Mouse (Mus musculus) midbrain, postnatal 0 days (tissue): ENCODE data around the gene Ctdspl. TPM values are rescaled to one million over a fixed set of nuclear protein-coding genes. Genes with fewer than 3 reads are reported as not detected.

Experiments used
- ATAC-seq: fragments of 200-750 bp; cut with Nextera tagmentation; 2 replicates; pipeline ENCODE4 v1.8.0; 2017; ENCODE audit warnings: moderate number of reproducible peaks, mild to moderate bottlenecking, moderate TSS enrichment, moderate library complexity; ENCODE audit not compliant: low FRiP score
- DNase-seq: peaks from one replicate; pipeline ENCODE4 v3.0.0-alpha.2; 2015; ENCODE audit warnings: low spot score
- H3K27ac ChIP-seq: fragments of 300-500 bp; sonication (generic); 2 replicates; pipeline ENCODE4 v1.5.1; 2014; ENCODE audit warnings: low read depth, mild to moderate bottlenecking, low read length, mixed read lengths
- H3K27me3 ChIP-seq: fragments of 300-500 bp; sonication (generic); 2 replicates; pipeline ENCODE4 v1.6.1; 2014; ENCODE audit warnings: low read length, control low read depth, mixed read lengths; ENCODE audit not compliant: insufficient read depth
- H3K36me3 ChIP-seq: fragments of 300-500 bp; sonication (generic); 2 replicates; pipeline ENCODE4 v1.6.1; 2014; ENCODE audit warnings: low read length, control low read depth, mixed read lengths; ENCODE audit not compliant: insufficient read depth
- H3K4me1 ChIP-seq: fragments of 300-500 bp; sonication (generic); 2 replicates; pipeline ENCODE4 v1.6.1; 2014; ENCODE audit warnings: mild to moderate bottlenecking, control low read depth, antibody characterized with exemption, low read length, mixed read lengths; ENCODE audit not compliant: insufficient read depth
- H3K4me2 ChIP-seq: fragments of 300-500 bp; sonication (generic); 2 replicates; pipeline ENCODE4 v1.6.1; 2014; ENCODE audit warnings: low read depth, mild to moderate bottlenecking, low read length, mixed read lengths; ENCODE audit not compliant: poor library complexity, severe bottlenecking
- H3K4me3 ChIP-seq: fragments of 300-500 bp; sonication (generic); 2 replicates; pipeline ENCODE4 v1.5.1; 2014; ENCODE audit warnings: low read depth, mild to moderate bottlenecking, low read length, moderate library complexity
- H3K9ac ChIP-seq: fragments of 300-500 bp; sonication (generic); replicated peaks from 2 replicates; pipeline ENCODE4 v1.6.1; 2014; ENCODE audit warnings: mild to moderate bottlenecking, low read length, moderate library complexity, mixed read lengths; ENCODE audit not compliant: poor library complexity, severe bottlenecking
- H3K9me3 ChIP-seq: fragments of 300-500 bp; sonication (generic); 2 replicates; pipeline ENCODE4 v1.6.1; 2016; ENCODE audit warnings: low read length, control low read depth
- CTCF ChIP-seq: IDR thresholded peaks from 2 replicates; pipeline ENCODE4 v1.5.1; 2016; ENCODE audit warnings: antibody characterized with exemption, mild to moderate bottlenecking
- WGBS: fragments of 180-500 bp; shearing (Covaris S2); extraction: QIAGEN DNeasy Blood & Tissue Kit; methylation state at CpG from one replicate; pipeline ENCODE4 v1.1.7; 2014; 5-methylcytosine and 5-hydroxymethylcytosine counted together
- polyA plus RNA-seq: library from polyadenylated mRNA; unstranded; fragments of >200 nt; fragmentation: Nextera tagmentation; extraction: Ambion mirVana; gene quantifications from 2 replicates; pipeline ENCODE4 v1.2.1, GENCODE M21; 2015
- total RNA-seq: library from RNA; depleted of rRNA; stranded (reverse); fragments of >200 nt; gene quantifications from 2 replicates; pipeline ENCODE4 v1.2.3, GENCODE M21; 2014

Ctdspl gene
- total and polyA plus RNA-seq, 2 experiments from 2014 or later = 7.1 to 11.9 TPM

DNA sequence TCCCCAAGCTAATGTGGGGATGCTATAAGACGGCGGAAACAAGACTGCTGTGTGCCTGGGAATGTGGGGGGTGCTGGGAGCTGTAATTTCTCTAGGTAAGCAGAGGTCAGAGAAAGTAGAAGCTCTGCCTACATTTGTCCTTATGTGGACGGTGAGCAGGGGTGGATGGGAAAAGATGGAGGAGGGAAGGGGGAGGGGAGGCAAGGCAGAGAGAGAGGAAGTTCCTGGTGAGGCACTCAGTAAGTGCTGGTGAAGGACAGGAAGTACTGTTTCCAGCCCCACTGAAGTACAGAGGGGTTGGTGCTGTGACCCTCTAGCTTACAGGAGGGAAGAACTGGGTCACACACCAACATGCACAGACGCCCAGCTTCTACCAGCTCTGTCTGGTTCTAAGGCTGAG lies 138.0 kb downstream of the Ctdspl start:
- Histone ChIP-seq H3K27me3 (no peaks in the 10 kb centered on the region), H3K9me3 (no peaks in the 10 kb centered on the region), H3K9ac (no peak overlapping the region), H3K4me2 (no peak overlapping the region), H3K36me3 (no peaks in the 10 kb centered on the region), H3K27ac (no peak overlapping the region), H3K4me3 (no peak overlapping the region), H3K4me1 (no peaks in the 10 kb centered on the region)
- no peak for TF ChIP-seq CTCF
- WGBS = 69% methylated on average over 4 of the region's 4 CpGs
- no peak for ATAC-seq
- DNase-seq = no peak

- 4% methylated on average over 6 of the region's 6 CpGs for WGBS
- Histone ChIP-seq H3K4me3 (no peak overlapping the region), H3K36me3 (no peaks in the 10 kb centered on the region; the same call in 1 of the 2 replicates), H3K27me3 (no peaks in the 10 kb centered on the region), H3K4me2 (no peak overlapping the region), H3K4me1 (no peaks in the 10 kb centered on the region), H3K9me3 (no peaks in the 10 kb centered on the region), H3K27ac (no peak overlapping the region), H3K9ac (no peak overlapping the region)
- DNase-seq = peak; percentile 79
- peak; percentile 94 for TF ChIP-seq CTCF
- no peak for ATAC-seq
These were observed 141.3 kb downstream of the Ctdspl start for GRCm38 (mm10) chr9:119067601-119068000.

- 92% methylated on average over 11 of the region's 11 CpGs for WGBS
- DNase-seq = no peak
- Histone ChIP-seq H3K4me2 (no peak overlapping the region), H3K36me3 (no peaks in the 10 kb centered on the region; the same call in 1 of the 2 replicates), H3K9me3 (no peaks in the 10 kb centered on the region), H3K4me1 (no peaks in the 10 kb centered on the region), H3K27ac (no peak overlapping the region), H3K4me3 (no peak overlapping the region), H3K27me3 (no peaks in the 10 kb centered on the region), H3K9ac (no peak overlapping the region)
- no peak for ATAC-seq
- no peak for TF ChIP-seq CTCF
These were observed 142.0 kb downstream of the Ctdspl start for GRCm38 (mm10) chr9:119068266-119068665.

GRCm38 (mm10) chr9:119070173-119070825 lies 144.0 kb downstream of the Ctdspl start:
- no peak overlapping the region for H3K4me2 ChIP-seq
- no peaks in the 10 kb centered on the region; the same call in 1 of the 2 replicates for H3K36me3 ChIP-seq
- WGBS = 84% methylated on average over 13 of the region's 13 CpGs
- no peaks in the 10 kb centered on the region for H3K27me3 ChIP-seq
- no peaks in the 10 kb centered on the region for H3K4me1 ChIP-seq
- ATAC-seq (no peak), DNase-seq (no peak)
- no peaks in the 10 kb centered on the region for H3K9me3 ChIP-seq
- TF ChIP-seq CTCF = no peak
- no peak overlapping the region for H3K27ac ChIP-seq
- H3K9ac ChIP-seq = no peak overlapping the region
- H3K4me3 ChIP-seq = no peak overlapping the region

GRCm38 (mm10) chr9:119071786-119072185 lies 145.5 kb downstream of the Ctdspl start:
- 88% methylated on average over 9 of the region's 9 CpGs for WGBS

DNA sequence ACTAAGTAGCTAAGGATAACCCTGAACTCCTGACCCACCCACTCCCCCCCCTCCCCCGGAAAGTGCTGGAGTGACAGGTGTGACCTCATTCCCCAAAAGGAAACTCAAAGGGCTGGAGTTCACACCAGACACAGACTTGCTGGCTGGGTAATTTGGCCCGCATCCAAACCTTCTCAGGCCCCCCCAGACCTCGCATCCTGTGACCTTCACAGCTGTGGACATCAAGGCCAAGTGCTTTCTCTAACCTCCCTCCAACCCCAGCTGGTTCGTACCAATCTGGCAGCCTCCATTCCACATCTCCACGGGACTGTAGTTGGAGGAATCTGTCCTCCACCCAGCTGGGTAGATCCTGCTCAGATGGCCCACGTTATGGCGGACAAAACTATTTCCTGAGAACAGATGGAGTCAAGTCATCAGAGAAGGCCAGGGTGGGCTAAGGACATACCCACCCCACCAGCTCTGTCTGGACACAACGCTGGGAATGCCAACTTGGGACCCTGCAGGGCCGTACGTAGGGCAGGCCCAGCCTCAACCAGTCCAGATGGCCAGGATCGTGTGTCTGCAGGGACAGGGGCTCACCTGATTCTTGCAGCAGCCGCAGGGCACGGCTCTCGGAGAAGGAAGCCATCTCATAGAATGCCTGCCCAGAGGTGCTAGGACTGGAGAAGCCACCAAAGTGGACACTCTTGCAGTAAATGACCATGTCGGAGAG lies 147.1 kb downstream of the Ctdspl start:
- no peak overlapping the region for H3K27ac ChIP-seq
- H3K27me3 ChIP-seq = no peaks in the 10 kb centered on the region
- H3K4me1 ChIP-seq = no peaks in the 10 kb centered on the region
- DNase-seq (no peak), ATAC-seq (no peak; the same call in 1 of the 2 replicates)
- no peaks in the 10 kb centered on the region for H3K9me3 ChIP-seq
- no peak for TF ChIP-seq CTCF
- H3K9ac ChIP-seq = no peak overlapping the region
- no peaks in the 10 kb centered on the region; the same call in 1 of the 2 replicates for H3K36me3 ChIP-seq
- 84% methylated on average over 15 of the region's 15 CpGs for WGBS
- H3K4me3 ChIP-seq = no peak overlapping the region
- no peak overlapping the region for H3K4me2 ChIP-seq

More at GRCm38 (mm10) chr9:119071786-119072185, 145.5 kb downstream of the Ctdspl start:
- Histone ChIP-seq H3K27ac (no peak overlapping the region), H3K27me3 (no peaks in the 10 kb centered on the region), H3K9ac (no peak overlapping the region), H3K4me3 (no peak overlapping the region), H3K4me1 (no peaks in the 10 kb centered on the region), H3K36me3 (no peaks in the 10 kb centered on the region; the same call in 1 of the 2 replicates), H3K4me2 (no peak overlapping the region), H3K9me3 (no peaks in the 10 kb centered on the region)
- TF ChIP-seq CTCF = no peak
- ATAC-seq (no peak), DNase-seq (no peak)
